15 mouse cellular contexts compared by ENCODE assay signal in genomic region chr3:52068885-52069284, GRCm38 (mm10). TPM values are rescaled to one million over a fixed set of nuclear protein-coding genes. Genes with fewer than 3 reads are reported as not detected.
DNase-seq lines count a peak whose midpoint lies in the region; ATAC-seq and TF ChIP-seq lines count a peak whose summit lies in the region.
"Had no signal": no experiment of that assay in that cellular context is flagged by ENCODE, and none has a peak within 500 bp of the region (broad histone marks: within the 10 kb centered on the region; RNA-seq: fewer than 3 reads in every experiment).

No protein-coding gene starts in this region.

- no peak for DNase-seq in gastrocnemius, adult 2 months
- no peak for DNase-seq in gastrocnemius, postnatal 14 days
- DNase-seq in stomach, postnatal 0 days (ENCODE audit: low spot score) = no peak
- peak; percentile 27 for DNase-seq in splenic B cell, adult 2 months (ENCODE audit: low read depth, low spot score)
- DNase-seq in right cerebral cortex, adult 2 months (ENCODE audit: low spot score in 2 of 2) = no peak
- DNase-seq: adrenal gland, adult 2 months; cerebellum, adult 11 months; layer of hippocampus, adult 9-11 months; right cerebral cortex, postnatal 14 days had no signal

- H3K9me3 ChIP-seq in intestine, postnatal 0 days (ENCODE audit: control insufficient read depth) = no peaks in the 10 kb centered on the region
- H3K9me3 ChIP-seq in intestine, embryonic 15.5 days = no peaks in the 10 kb centered on the region
- no peaks in the 10 kb centered on the region for H3K9me3 ChIP-seq in stomach, embryonic 16.5 days (replicated peaks; ENCODE audit: control insufficient read depth, low read length)
- H3K9me3 ChIP-seq in stomach, postnatal 0 days (ENCODE audit: control insufficient read depth, low read length) = no peaks in the 10 kb centered on the region
- H3K9me3 ChIP-seq: limb, embryonic 13.5 days; stomach, embryonic 15.5 days had no signal

- peaks cover 6% of the 10 kb centered on the region; the same call in 1 of the 2 replicates for H3K4me1 ChIP-seq in intestine, postnatal 0 days (replicated peaks; ENCODE audit: control insufficient read depth, insufficient read depth, low read length)
- peaks cover 6% of the 10 kb centered on the region for H3K4me1 ChIP-seq in intestine, embryonic 15.5 days (replicated peaks)
- peaks cover 6% of the 10 kb centered on the region for H3K4me1 ChIP-seq in stomach, embryonic 16.5 days (ENCODE audit: control insufficient read depth, insufficient read depth, low read length)
- no peaks in the 10 kb centered on the region for H3K4me1 ChIP-seq in stomach, postnatal 0 days (replicated peaks; ENCODE audit: control insufficient read depth, insufficient read depth)

- TF ChIP-seq EP300 in stomach, postnatal 0 days (optimal IDR thresholded peaks at IDR 0.05) = no peak

- H3K4me3 ChIP-seq in gastrocnemius, adult 2 months = peak overlapping the region; percentile 75; the same call in 1 of the 2 replicates
- no peak overlapping the region for H3K4me3 ChIP-seq in intestine, postnatal 0 days (ENCODE audit: low read depth, low read length)
- H3K4me3 ChIP-seq in intestine, embryonic 15.5 days (replicated peaks) = no peak overlapping the region
- no peak overlapping the region for H3K4me3 ChIP-seq in stomach, embryonic 16.5 days (replicated peaks; ENCODE audit: low read length)
- no peak overlapping the region for H3K4me3 ChIP-seq in stomach, postnatal 0 days (ENCODE audit: low read depth, low read length)

- ATAC-seq in intestine, postnatal 0 days = no peak
- no peak for ATAC-seq in intestine, embryonic 15.5 days
- ATAC-seq in stomach, embryonic 16.5 days (ENCODE audit: insufficient read depth, low FRiP score) = no peak
- ATAC-seq in stomach, postnatal 0 days (ENCODE audit: low FRiP score, low TSS enrichment) = no peak

- no peak for TF ChIP-seq CTCF in gastrocnemius, adult 2 months (IDR thresholded peaks at IDR 0.05)
- TF ChIP-seq CTCF in intestine, postnatal 0 days (IDR thresholded peaks at IDR 0.05; ENCODE audit: low read depth) = no peak
- TF ChIP-seq CTCF in stomach, postnatal 0 days (IDR thresholded peaks at IDR 0.05; ENCODE audit: low read depth) = no peak

- intact Hi-C loops in gastrocnemius, adult 2 months (cut with DNase I) = no loop called here
- intact Hi-C loops in gastrocnemius, postnatal 14 days (cut with DNase I; ENCODE audit: low total_unique reads) = no loop called here

- H3K27me3 ChIP-seq in intestine, postnatal 0 days (replicated peaks; ENCODE audit: control insufficient read depth, insufficient read depth, low read length) = no peaks in the 10 kb centered on the region
- no peaks in the 10 kb centered on the region for H3K27me3 ChIP-seq in intestine, embryonic 15.5 days (replicated peaks)
- no peaks in the 10 kb centered on the region for H3K27me3 ChIP-seq in stomach, embryonic 16.5 days (ENCODE audit: control insufficient read depth, insufficient read depth, low read length)
- no peaks in the 10 kb centered on the region for H3K27me3 ChIP-seq in stomach, postnatal 0 days (ENCODE audit: control insufficient read depth, insufficient read depth, low read length)
- no peaks in the 10 kb centered on the region for H3K27me3 ChIP-seq in splenic B cell, adult 2 months (ENCODE audit: control insufficient read depth, insufficient read depth, low read length, poor library complexity, severe bottlenecking)
- H3K27me3 ChIP-seq: limb, embryonic 13.5 days; Patski; stomach, embryonic 15.5 days had no signal

- 77% methylated on average over 3 of the region's 3 CpGs for WGBS in intestine, postnatal 0 days
- WGBS in intestine, embryonic 15.5 days = 88% methylated on average over 3 of the region's 3 CpGs
- WGBS in stomach, embryonic 16.5 days = 72% methylated on average over 3 of the region's 3 CpGs
- 74% methylated on average over 3 of the region's 3 CpGs for WGBS in stomach, postnatal 0 days

- peak overlapping the region; percentile 70 for H3K4me2 ChIP-seq in intestine, postnatal 0 days (replicated peaks; ENCODE audit: low read depth)
- no peak overlapping the region for H3K4me2 ChIP-seq in intestine, embryonic 15.5 days (replicated peaks)
- peak overlapping the region; percentile 78; the same call in 1 of the 2 replicates for H3K4me2 ChIP-seq in stomach, embryonic 16.5 days (ENCODE audit: low read depth, low read length)
- H3K4me2 ChIP-seq in stomach, postnatal 0 days (replicated peaks; ENCODE audit: low read depth) = no peak overlapping the region; the same call in 1 of the 2 replicates

- no peaks in the 10 kb centered on the region for H3K36me3 ChIP-seq in intestine, postnatal 0 days (ENCODE audit: control insufficient read depth, insufficient read depth)
- H3K36me3 ChIP-seq in intestine, embryonic 15.5 days = no peaks in the 10 kb centered on the region
- no peaks in the 10 kb centered on the region for H3K36me3 ChIP-seq in stomach, embryonic 16.5 days (ENCODE audit: control insufficient read depth, insufficient read depth, low read length)
- no peaks in the 10 kb centered on the region for H3K36me3 ChIP-seq in stomach, postnatal 0 days (ENCODE audit: control insufficient read depth, insufficient read depth, low read length)
- H3K36me3 ChIP-seq in splenic B cell, adult 2 months (ENCODE audit: control insufficient read depth, insufficient read depth, low read length, poor library complexity, severe bottlenecking) = no peaks in the 10 kb centered on the region
- H3K36me3 ChIP-seq: limb, embryonic 13.5 days; stomach, embryonic 15.5 days had no signal

- H3K27ac ChIP-seq in gastrocnemius, adult 2 months = no peak overlapping the region
- H3K27ac ChIP-seq in intestine, postnatal 0 days (ENCODE audit: low read depth, low read length) = no peak overlapping the region
- H3K27ac ChIP-seq in intestine, embryonic 15.5 days = no peak overlapping the region
- H3K27ac ChIP-seq in stomach, embryonic 16.5 days (ENCODE audit: low read length) = no peak overlapping the region
- H3K27ac ChIP-seq in stomach, postnatal 0 days (replicated peaks) = no peak overlapping the region
- H3K27ac ChIP-seq: limb, embryonic 13.5 days had no signal

- no peak overlapping the region for H3K9ac ChIP-seq in intestine, postnatal 0 days (ENCODE audit: low read depth, low read length)
- no peak overlapping the region for H3K9ac ChIP-seq in intestine, embryonic 15.5 days
- no peak overlapping the region for H3K9ac ChIP-seq in stomach, embryonic 16.5 days (ENCODE audit: low read length)
- no peak overlapping the region for H3K9ac ChIP-seq in stomach, postnatal 0 days (ENCODE audit: low read length)

RNA-seq across cellular contexts. Expression of gene Maml3, which starts 36.0 kb away (rescaled TPM):
- 1 to 10 TPM; 2.0 to 2.5 TPM for total RNA-seq in gastrocnemius, adult 2 months (2021)
- 1 to 10 TPM; 3.3 to 3.5 TPM for total RNA-seq in gastrocnemius, postnatal 14 days (2021)
- 2.0 and 2.1 TPM in 2 replicates for polyA plus RNA-seq in intestine, postnatal 0 days (2015; fragmentation: Nextera tagmentation; extraction: Ambion mirVana)
- polyA plus RNA-seq in intestine, embryonic 15.5 days (2015; fragmentation: Nextera tagmentation; extraction: Ambion mirVana) = 4.1 and 4.9 TPM in 2 replicates
- polyA plus RNA-seq in stomach, embryonic 16.5 days (2015; fragmentation: Nextera tagmentation; extraction: Ambion mirVana) = 4.7 and 5.0 TPM in 2 replicates
- 2.8 and 2.9 TPM in 2 replicates for polyA plus RNA-seq in stomach, postnatal 0 days (2015; fragmentation: Nextera tagmentation; extraction: Ambion mirVana)

Comparison
In these comparisons a context has a peak if more than half of its experiments do, and no peak if none do; other contexts are left out.
1. H3K4me2 ChIP-seq: peak in intestine, postnatal 0 days (single experiment) and stomach, embryonic 16.5 days (single experiment); none in intestine, embryonic 15.5 days (single experiment) and stomach, postnatal 0 days (single experiment).